Mouse (Mus musculus): Measurements from ENCODE around the gene Cfap100. TPM values are rescaled to one million over a fixed set of nuclear protein-coding genes. Genes with fewer than 3 reads are reported as not detected.

Gene Cfap100
- polyA plus RNA-seq, 1 experiment: 8.0 TPM

DNA sequence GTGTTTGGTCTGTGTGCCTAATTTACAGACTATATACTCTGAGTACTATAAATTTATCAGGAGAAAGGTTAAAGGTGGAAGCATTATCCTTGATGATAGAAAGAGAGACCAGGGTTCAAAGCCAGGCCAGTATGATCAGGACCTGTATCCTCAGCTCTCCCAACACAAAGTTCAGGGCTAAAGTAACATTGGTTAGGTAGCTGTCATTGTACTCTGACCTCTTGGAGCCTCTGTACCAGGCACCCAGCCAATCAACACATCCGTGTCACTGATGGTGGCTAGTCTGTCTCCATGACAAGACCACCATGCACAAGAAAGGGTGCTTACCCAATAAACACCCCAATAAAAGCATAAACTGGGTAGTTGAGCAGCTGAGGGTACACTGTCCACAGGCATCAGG lies 17.6 kb downstream of the Cfap100 start:
- 72% methylated on average over 1 of the region's 1 CpGs for WGBS

DNA sequence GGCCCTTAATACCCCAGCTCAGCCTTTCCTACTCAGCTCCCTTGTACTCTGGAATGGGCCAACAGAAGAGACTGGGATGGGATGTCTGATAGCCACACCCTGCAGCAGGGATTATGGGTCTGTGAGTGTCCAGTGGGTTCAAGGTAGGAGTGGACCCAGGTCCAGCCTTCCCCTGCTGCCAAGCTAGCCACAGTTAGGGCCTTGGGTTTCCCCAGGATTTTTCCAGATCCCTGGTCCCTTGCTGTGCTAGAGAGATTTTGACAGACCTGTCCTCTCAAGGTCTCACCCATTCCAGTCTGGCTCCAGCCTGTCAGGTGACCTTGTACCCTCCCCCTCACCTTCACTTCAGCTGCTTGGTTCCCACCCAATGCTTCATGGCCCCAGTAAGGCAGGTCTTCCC lies 20.0 kb downstream of the Cfap100 start:
- no peak overlapping the region for H3K4me3 ChIP-seq (replicated peaks; ENCODE audit: extremely low read depth, low read depth, low read length)
- no peak for DNase-seq
- H3K4me1 ChIP-seq (ENCODE audit: control insufficient read depth, insufficient read depth, low read length): no peaks in the 10 kb centered on the region
- TF ChIP-seq CTCF (IDR thresholded peaks at IDR 0.05; ENCODE audit: insufficient read depth, low read length) (no peak), POLR2A (IDR thresholded peaks at IDR 0.05; ENCODE audit: borderline replicate concordance, extremely low read depth, low read depth, low read length) (no peak)

More for the DNA sequence above, 17.6 kb downstream of the Cfap100 start:
- no peaks in the 10 kb centered on the region for H3K4me1 ChIP-seq (ENCODE audit: control insufficient read depth, insufficient read depth, low read length)
- TF ChIP-seq POLR2A (IDR thresholded peaks at IDR 0.05; ENCODE audit: borderline replicate concordance, extremely low read depth, low read depth, low read length): no peak
- TF ChIP-seq CTCF (IDR thresholded peaks at IDR 0.05; ENCODE audit: insufficient read depth, low read length): no peak
- no peak overlapping the region for H3K4me3 ChIP-seq (replicated peaks; ENCODE audit: extremely low read depth, low read depth, low read length)
- no peak for DNase-seq

DNA sequence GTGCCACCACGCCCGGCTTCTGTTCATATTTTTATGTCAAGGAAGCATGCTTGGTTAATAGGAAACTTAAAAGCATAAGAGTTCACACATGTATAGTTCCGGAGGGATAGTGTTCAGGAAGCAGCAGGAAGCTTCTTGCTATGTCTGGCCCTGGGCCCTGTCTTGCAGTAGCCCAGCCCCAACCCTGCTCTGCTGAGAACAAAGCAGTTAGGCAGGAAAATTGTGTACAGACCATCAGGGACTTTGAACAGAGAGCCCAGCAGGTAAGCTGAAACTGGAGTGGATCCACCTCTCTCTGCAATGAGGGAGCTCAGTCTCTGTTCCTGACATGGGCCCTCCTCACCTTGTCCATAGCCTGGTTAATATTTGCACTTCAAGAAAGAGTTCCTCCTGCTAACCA lies 31.3 kb downstream of the Cfap100 start:
- WGBS: 70% methylated on average over 3 of the region's 3 CpGs
- Histone ChIP-seq H3K4me3 (replicated peaks; ENCODE audit: extremely low read depth, low read depth, low read length) (no peak overlapping the region), H3K4me1 (ENCODE audit: control insufficient read depth, insufficient read depth, low read length) (no peaks in the 10 kb centered on the region)
- DNase-seq: no peak
- TF ChIP-seq CTCF (IDR thresholded peaks at IDR 0.05; ENCODE audit: insufficient read depth, low read length) (no peak), POLR2A (IDR thresholded peaks at IDR 0.05; ENCODE audit: borderline replicate concordance, extremely low read depth, low read depth, low read length) (no peak)

DNA sequence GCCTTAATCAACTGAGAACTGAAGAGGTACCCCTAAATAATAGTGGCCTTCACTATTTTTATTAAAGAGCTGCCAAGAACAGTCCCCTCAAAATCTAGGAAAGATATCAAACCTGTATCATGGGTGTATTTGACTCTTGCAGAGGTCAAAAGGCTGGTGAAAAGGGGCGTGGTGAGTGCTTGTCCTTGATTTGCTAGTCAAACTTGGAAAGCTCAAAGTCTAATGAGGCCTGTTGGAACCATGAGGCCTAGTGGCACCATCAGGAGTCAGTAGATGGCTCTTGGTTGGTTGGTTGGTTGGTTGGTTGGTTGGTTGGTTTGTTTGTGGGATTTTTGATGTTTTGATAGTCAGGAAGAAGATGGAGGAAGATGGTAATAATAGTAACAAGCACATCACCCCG lies 32.8 kb downstream of the Cfap100 start:
- 91% methylated on average over 2 of the region's 2 CpGs for WGBS
- no peak for TF ChIP-seq POLR2A (IDR thresholded peaks at IDR 0.05; ENCODE audit: borderline replicate concordance, extremely low read depth, low read depth, low read length)
- TF ChIP-seq CTCF (IDR thresholded peaks at IDR 0.05; ENCODE audit: insufficient read depth, low read length): no peak
- Histone ChIP-seq H3K4me3 (replicated peaks; ENCODE audit: extremely low read depth, low read depth, low read length) (no peak overlapping the region), H3K4me1 (ENCODE audit: control insufficient read depth, insufficient read depth, low read length) (no peaks in the 10 kb centered on the region)
- DNase-seq: no peak

DNA sequence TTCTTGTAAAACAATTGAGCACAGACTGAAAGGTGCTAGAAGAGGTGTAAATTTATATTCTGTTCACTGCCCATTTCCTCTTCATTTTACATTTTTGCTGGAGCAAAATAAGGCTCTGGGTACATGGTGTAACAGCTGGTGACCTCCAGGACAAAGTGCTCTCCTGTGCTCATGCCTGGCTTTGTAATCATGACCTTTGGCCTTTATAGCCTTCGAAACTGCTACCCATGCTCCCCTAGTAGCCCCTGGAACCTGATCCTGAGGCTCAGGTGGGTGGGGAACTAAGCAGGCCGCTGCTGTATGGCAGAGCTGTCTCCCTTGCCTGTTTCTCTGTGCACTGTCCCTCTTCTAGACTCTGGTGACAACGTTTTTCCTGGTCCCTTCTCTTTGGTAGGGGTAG lies 34.6 kb downstream of the Cfap100 start:
- TF ChIP-seq POLR2A (IDR thresholded peaks at IDR 0.05; ENCODE audit: borderline replicate concordance, extremely low read depth, low read depth, low read length) (no peak), CTCF (IDR thresholded peaks at IDR 0.05; ENCODE audit: insufficient read depth, low read length) (no peak)
- DNase-seq: no peak
- WGBS: 54% methylated on average over 3 of the region's 3 CpGs
- no peaks in the 10 kb centered on the region for H3K4me1 ChIP-seq (ENCODE audit: control insufficient read depth, insufficient read depth, low read length)
- H3K4me3 ChIP-seq (replicated peaks; ENCODE audit: extremely low read depth, low read depth, low read length): no peak overlapping the region

DNA sequence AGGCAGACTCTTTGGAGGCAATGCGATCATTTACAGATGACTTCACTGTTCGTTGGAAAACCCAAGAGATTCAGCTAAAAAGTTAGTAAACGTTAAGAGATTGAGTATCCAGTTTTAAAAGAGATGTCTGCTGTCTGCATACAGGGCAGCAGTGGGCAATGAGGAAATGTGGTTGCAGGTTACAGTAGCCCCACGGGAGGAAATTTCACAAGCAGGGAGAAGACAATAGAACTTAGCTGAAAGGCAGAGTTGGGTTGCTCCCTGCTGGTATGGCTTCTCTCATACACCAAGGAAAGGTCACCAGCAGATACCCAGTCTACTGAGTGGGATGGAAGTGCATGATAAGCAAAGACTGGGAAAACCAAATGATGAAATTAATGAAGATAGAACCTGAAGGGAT lies 38.0 kb downstream of the Cfap100 start:
- Histone ChIP-seq H3K4me1 (ENCODE audit: control insufficient read depth, insufficient read depth, low read length) (no peaks in the 10 kb centered on the region), H3K4me3 (replicated peaks; ENCODE audit: extremely low read depth, low read depth, low read length) (no peak overlapping the region)
- DNase-seq: no peak
- 83% methylated on average over 4 of the region's 4 CpGs for WGBS
- no peak for TF ChIP-seq POLR2A (IDR thresholded peaks at IDR 0.05; ENCODE audit: borderline replicate concordance, extremely low read depth, low read depth, low read length)
- TF ChIP-seq CTCF (IDR thresholded peaks at IDR 0.05; ENCODE audit: insufficient read depth, low read length): no peak

DNA sequence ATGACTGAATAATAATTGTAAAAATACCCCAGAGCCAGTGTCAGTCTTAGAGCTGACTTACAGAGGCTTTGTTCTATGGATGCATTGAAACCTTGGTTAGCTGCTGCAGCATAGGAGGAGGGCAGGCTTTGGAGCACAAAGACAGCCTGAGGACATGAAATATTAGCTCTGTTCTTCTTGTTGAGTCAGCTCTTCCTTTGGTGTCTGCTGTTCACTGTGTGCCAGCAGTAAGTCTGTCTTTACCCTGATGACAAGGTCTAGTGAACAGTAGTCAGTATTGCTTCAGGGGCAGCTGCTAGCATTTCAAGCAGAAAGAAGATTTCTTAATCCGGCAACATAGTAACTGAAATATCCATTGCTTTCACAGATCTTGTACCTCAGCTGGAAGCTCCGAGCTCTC lies 47.1 kb downstream of the Cfap100 start:
- DNase-seq: no peak
- no peak overlapping the region for H3K4me3 ChIP-seq (replicated peaks; ENCODE audit: extremely low read depth, low read depth, low read length)
- WGBS: 84% methylated on average over 2 of the region's 2 CpGs

DNA sequence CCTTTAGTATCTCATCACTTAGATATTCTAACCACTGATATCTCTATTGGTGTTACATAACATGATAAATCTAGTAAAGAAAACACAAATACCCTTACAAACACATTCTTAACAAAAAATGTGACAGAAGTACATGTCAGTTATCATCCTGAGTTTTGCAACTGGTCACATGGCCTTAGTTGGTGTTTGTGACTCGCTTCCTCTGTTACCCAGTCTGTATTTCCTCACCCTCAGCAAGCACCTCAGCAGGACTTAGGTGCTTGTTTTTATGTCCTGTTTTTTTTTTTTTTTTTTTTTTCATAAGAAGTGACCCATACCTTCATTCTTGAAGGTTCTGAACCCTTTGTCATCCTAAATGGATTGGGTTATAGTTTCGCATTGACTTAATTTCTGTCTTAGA lies 50.9 kb downstream of the Cfap100 start:
- no peak for TF ChIP-seq CTCF (IDR thresholded peaks at IDR 0.05; ENCODE audit: insufficient read depth, low read length)
- TF ChIP-seq POLR2A (IDR thresholded peaks at IDR 0.05; ENCODE audit: borderline replicate concordance, extremely low read depth, low read depth, low read length): no peak
- Histone ChIP-seq H3K4me1 (ENCODE audit: control insufficient read depth, insufficient read depth, low read length) (no peaks in the 10 kb centered on the region), H3K4me3 (replicated peaks; ENCODE audit: extremely low read depth, low read depth, low read length) (no peak overlapping the region)
- 85% methylated on average over 2 of the region's 2 CpGs for WGBS
- no peak for DNase-seq

More for the DNA sequence above, 47.1 kb downstream of the Cfap100 start:
- TF ChIP-seq POLR2A (IDR thresholded peaks at IDR 0.05; ENCODE audit: borderline replicate concordance, extremely low read depth, low read depth, low read length): no peak
- H3K4me1 ChIP-seq (ENCODE audit: control insufficient read depth, insufficient read depth, low read length): no peaks in the 10 kb centered on the region

DNA sequence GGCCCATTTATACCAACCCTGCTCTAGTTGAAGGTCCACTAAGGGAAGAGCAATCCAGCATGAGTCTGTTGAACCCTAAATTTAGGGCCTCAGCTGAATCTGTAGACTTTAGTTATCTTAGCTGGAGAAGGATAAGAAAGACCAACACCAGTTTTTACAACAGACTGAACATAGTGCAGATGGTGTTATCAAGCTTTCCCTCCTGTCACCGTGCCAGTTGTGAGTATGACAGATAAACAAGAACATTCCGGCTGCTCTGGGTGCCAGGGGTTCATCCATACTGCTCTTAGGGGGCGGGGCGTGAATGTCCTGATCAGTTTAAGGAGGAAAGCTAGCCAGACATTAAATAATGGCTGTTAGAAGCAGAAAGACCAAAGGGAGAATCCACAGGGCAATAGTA lies 54.0 kb downstream of the Cfap100 start:
- no peak for DNase-seq
- Histone ChIP-seq H3K4me3 (replicated peaks; ENCODE audit: extremely low read depth, low read depth, low read length) (no peak overlapping the region), H3K4me1 (ENCODE audit: control insufficient read depth, insufficient read depth, low read length) (peaks cover 12% of the 10 kb centered on the region)
- no peak for TF ChIP-seq POLR2A (IDR thresholded peaks at IDR 0.05; ENCODE audit: borderline replicate concordance, extremely low read depth, low read depth, low read length)
- no peak for TF ChIP-seq CTCF (IDR thresholded peaks at IDR 0.05; ENCODE audit: insufficient read depth, low read length)
- 59% methylated on average over 4 of the region's 4 CpGs for WGBS

DNA sequence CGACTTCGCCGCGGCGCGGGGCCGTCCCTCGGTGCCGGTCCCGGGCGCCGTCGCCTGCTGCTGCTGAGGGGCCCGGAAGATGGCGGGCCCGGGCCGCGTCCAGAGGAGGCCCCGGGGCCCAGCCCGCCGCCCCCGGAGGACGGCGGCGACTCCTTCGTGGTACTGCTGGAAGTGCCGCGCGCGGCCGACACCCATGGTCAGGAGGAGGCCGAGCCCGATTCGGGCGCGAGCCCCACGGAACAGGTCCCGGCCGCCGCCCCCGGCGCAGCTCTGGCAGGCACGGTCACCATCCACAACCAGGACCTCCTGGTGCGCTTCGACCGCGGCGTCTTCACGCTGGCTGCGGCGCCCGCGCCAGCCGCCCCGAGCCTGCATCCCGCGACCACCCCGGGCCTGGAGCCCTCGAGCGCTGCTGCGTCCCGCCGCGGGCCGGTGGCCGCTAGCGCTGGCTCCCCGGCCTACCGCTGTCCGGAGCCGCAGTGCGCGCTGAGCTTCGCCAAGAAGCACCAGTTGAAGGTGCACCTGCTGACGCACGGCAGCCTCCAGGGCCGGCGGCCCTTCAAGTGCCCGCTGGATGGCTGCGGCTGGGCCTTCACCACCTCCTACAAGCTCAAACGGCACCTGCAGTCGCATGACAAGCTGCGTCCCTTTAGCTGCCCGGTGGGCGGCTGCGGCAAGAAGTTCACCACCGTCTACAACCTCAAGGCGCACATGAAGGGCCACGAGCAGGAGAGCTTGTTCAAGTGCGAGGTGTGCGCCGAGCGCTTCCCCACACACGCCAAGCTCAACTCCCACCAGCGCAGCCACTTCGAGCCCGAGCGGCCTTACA lies 58.7 kb downstream of the Cfap100 start:
- H3K4me1 ChIP-seq (ENCODE audit: control insufficient read depth, insufficient read depth, low read length): peaks cover 16% of the 10 kb centered on the region
- WGBS: under 1% methylated on average over 97 of the region's 98 CpGs
- DNase-seq: peak; percentile 61
- peak overlapping the region; percentile 65 for H3K4me3 ChIP-seq (replicated peaks; ENCODE audit: extremely low read depth, low read depth, low read length)
- no peak for TF ChIP-seq CTCF (IDR thresholded peaks at IDR 0.05; ENCODE audit: insufficient read depth, low read length)
- no peak for TF ChIP-seq POLR2A (IDR thresholded peaks at IDR 0.05; ENCODE audit: borderline replicate concordance, extremely low read depth, low read depth, low read length)
